Mouse (Mus musculus): ENCODE measurements around the gene Trappc12. TPM values are rescaled to one million over a fixed set of nuclear protein-coding genes. Genes with fewer than 3 reads are reported as not detected.
A peak's percentile ranks its signal among the peaks of the same experiment; 100 is the strongest.
"Not testable (repeated sequence)": the region's sequence is repeated elsewhere in the genome, so short reads cannot be mapped to it uniquely, and the experiment has no call there.

The Trappc12 gene
- polyA plus RNA-seq, 1 experiment from 2014 or later, result 32.5 TPM

DNA sequence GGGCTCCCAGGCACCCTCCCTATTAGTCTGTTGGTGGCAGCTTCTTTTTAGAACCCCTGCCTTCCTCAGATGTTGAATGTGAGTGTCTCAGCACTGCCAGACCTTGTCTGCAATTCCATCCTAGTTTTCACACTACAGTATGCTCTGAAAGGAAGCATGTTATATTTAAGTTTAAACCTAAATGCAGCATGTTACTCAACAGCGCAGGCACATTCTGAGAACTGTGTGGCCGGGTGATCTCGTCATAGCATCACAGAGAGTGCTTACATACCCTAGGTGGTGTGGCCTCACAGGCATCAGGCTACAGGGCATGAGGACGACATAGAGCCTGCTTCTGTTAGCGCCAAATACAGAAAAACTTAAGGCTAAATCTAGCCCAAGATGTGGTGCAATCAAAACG, 25.4 kb upstream of the Trappc12 start:
- 90% methylated on average over 6 of the region's 6 CpGs for WGBS
- ATAC-seq (ENCODE audit: insufficient read depth, low FRiP score, low read depth), result no peak
- Histone ChIP-seq H3K9ac (no peak overlapping the region), H3K9me3 (no peaks in the 10 kb centered on the region), H3K4me3 (replicated peaks) (no peak overlapping the region), H3K36me3 (no peaks in the 10 kb centered on the region), H3K4me1 (no peaks in the 10 kb centered on the region), H3K27me3 (replicated peaks) (no peaks in the 10 kb centered on the region), H3K27ac (no peak overlapping the region), H3K4me2 (no peak overlapping the region)

DNA sequence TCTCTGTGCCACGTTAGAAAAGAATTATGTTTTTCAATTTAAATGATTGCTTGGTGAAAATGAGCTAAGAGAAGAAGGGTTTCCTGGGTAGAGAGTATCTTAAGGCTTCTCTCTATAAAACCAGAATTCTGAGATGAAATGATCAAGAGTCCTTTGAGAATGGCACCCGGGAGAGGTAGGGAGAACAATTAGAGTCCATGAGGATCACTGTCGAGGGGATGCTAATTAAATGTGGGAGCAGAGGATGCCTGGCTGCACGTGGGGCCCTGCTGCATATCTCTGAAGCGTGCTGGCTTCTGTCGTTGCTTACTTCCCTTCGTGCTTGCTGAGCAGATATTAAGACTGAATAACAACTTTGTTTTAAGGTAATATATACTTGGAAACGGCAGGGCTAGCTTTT, 24.8 kb upstream of the Trappc12 start:
- no peak overlapping the region for H3K27ac ChIP-seq
- no peaks in the 10 kb centered on the region for H3K36me3 ChIP-seq
- no peak overlapping the region for H3K4me2 ChIP-seq
- H3K4me3 ChIP-seq (replicated peaks), result no peak overlapping the region
- no peaks in the 10 kb centered on the region for H3K4me1 ChIP-seq
- no peaks in the 10 kb centered on the region for H3K27me3 ChIP-seq (replicated peaks)
- 57% methylated on average over 8 of the region's 8 CpGs for WGBS
- ATAC-seq (ENCODE audit: insufficient read depth, low FRiP score, low read depth), result no peak
- no peak overlapping the region for H3K9ac ChIP-seq
- H3K9me3 ChIP-seq, result no peaks in the 10 kb centered on the region

DNA sequence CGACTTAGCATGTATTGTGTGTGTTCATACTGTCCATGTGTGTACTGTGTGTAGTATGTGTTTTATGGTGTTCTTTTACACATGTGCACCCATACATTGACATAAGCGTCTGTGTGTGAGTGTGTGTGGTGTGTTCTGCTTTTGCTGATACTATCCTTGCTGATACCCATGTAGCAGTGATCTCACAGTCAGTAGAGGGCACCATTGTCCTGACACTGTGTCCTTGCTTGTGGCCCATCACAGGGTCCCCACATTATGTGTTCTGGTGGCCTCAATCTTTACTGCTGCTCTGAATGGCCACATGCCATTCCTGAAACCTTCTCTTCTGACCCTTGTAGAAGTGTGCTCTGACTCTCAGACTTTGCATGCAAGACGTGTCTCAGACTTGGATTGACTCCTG, 23.5 kb upstream of the Trappc12 start:
- Histone ChIP-seq H3K27me3 (replicated peaks) (no peaks in the 10 kb centered on the region), H3K4me3 (replicated peaks) (no peak overlapping the region), H3K36me3 (no peaks in the 10 kb centered on the region), H3K27ac (no peak overlapping the region), H3K9ac (no peak overlapping the region), H3K4me1 (no peaks in the 10 kb centered on the region), H3K9me3 (no peaks in the 10 kb centered on the region), H3K4me2 (no peak overlapping the region)
- WGBS, result 78% methylated on average over 3 of the region's 3 CpGs
- ATAC-seq (ENCODE audit: insufficient read depth, low FRiP score, low read depth), result no peak

DNA sequence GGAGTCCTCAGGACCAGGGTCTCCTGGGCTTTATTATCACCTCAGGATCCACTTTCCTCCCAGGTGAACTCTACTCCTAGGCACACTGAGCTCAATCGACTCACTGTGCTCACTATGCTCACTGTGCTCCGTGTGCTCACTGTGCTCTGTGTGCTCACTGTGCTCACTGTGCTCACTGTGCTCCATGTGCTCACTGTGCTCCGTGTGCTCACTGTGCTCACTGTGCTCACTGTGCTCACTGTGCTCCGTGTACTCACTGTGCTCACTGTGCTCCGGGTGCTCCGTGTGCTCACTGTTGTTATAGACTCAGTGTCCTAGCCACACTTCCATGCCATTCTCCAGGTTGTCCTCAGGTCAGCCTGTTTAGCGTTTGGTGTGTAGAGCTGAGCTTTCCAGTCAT, 19.7 kb upstream of the Trappc12 start:
- H3K27ac ChIP-seq, result no peak overlapping the region
- 92% methylated on average over 7 of the region's 7 CpGs for WGBS
- H3K36me3 ChIP-seq, result no peaks in the 10 kb centered on the region
- H3K4me1 ChIP-seq, result no peaks in the 10 kb centered on the region
- H3K9ac ChIP-seq, result no peak overlapping the region
- no peaks in the 10 kb centered on the region for H3K27me3 ChIP-seq (replicated peaks)
- no peak overlapping the region for H3K4me3 ChIP-seq (replicated peaks)
- H3K4me2 ChIP-seq, result no peak overlapping the region
- no peak for ATAC-seq (ENCODE audit: insufficient read depth, low FRiP score, low read depth)
- no peaks in the 10 kb centered on the region for H3K9me3 ChIP-seq

DNA sequence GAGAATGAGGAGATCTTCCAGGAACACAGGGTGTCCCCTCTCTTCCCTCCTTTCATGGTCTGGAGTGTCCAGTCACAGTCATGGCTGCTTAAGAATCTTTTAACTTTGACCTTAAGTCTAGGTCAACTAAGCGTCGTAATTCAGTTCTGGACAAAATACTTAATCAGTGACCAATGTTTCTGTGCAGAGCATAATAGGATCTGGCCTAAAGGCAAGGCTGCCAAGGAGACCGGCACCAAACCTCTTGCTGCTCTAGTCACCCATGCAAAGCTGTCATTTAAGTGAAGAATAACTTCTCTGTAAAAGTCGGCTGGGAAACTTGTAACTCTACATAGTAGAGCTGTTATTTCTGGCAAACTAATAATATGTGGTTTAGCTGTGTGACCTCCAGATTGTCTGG, 5.7 kb upstream of the Trappc12 start:
- peaks cover 5% of the 10 kb centered on the region; the same call in 1 of the 2 replicates for H3K4me1 ChIP-seq
- H3K9me3 ChIP-seq, result no peaks in the 10 kb centered on the region
- H3K4me3 ChIP-seq (replicated peaks), result no peak overlapping the region
- no peak overlapping the region for H3K9ac ChIP-seq
- no peaks in the 10 kb centered on the region for H3K27me3 ChIP-seq (replicated peaks)
- no peaks in the 10 kb centered on the region for H3K36me3 ChIP-seq
- H3K4me2 ChIP-seq, result no peak overlapping the region
- no peak overlapping the region for H3K27ac ChIP-seq
- WGBS, result 81% methylated on average over 4 of the region's 4 CpGs
- no peak for ATAC-seq (ENCODE audit: insufficient read depth, low FRiP score, low read depth)

DNA sequence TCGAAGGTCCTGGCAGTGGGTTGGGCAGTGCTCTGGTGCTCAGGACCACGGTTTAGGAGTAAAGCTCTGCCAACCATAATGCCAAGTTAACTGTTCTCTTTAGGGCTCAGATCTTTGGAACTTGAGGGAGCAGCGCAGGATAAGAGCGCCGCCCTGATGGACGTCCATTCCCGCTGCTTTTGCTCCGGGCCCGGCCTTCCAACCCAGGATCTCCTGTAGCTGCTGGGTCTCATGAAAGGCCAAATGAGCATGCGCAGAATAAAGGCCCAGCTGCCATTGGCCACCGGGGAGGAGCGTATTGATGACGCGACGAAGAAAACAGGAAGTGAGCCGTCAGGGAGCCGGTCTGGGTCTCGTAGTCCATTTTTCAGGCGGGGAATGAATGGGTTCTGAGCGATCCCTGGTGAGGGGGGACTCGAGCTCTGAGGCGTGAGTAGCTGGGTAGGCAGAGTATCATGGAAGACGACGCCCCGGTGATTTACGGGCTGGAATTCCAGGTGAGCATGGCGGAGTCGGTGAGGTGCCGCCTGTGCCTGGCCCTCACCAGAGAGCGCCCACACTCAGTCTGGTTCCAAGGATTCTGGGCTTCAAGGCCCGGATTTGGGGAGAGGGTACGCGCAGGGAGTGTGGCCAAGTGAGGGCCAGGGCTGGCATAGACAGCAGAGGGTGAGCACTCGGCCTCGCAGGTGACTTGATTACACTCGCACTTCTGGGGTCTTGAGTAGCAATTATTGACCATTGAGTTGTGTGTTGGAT, 1.4 kb upstream of the Trappc12 start, which contains the start of gene Eipr1:
TSS of gene Eipr1 (plus strand) at position 296 of the 756 bp plus-strand sequence.
- H3K27ac ChIP-seq, result peak within 1 kb of the TSS; percentile 57
- H3K4me1 ChIP-seq, result peaks cover 11% of the 10 kb centered on the region; the same call in 1 of the 2 replicates
- no peaks in the 10 kb centered on the region for H3K9me3 ChIP-seq
- 4% methylated on average over 36 of the region's 36 CpGs for WGBS
- peak within 1 kb of the TSS; percentile 37; the same call in 1 of the 2 replicates for H3K9ac ChIP-seq
- peak within 1 kb of the TSS; percentile 83 for H3K4me2 ChIP-seq
- H3K27me3 ChIP-seq (replicated peaks), result no peaks in the 10 kb centered on the region
- H3K36me3 ChIP-seq, result peaks cover 3% of the 10 kb centered on the region; the same call in 1 of the 2 replicates
- peak within 1 kb of the TSS; percentile 79 for H3K4me3 ChIP-seq (replicated peaks)
- ATAC-seq (ENCODE audit: insufficient read depth, low FRiP score, low read depth), result peak; percentile 86

DNA sequence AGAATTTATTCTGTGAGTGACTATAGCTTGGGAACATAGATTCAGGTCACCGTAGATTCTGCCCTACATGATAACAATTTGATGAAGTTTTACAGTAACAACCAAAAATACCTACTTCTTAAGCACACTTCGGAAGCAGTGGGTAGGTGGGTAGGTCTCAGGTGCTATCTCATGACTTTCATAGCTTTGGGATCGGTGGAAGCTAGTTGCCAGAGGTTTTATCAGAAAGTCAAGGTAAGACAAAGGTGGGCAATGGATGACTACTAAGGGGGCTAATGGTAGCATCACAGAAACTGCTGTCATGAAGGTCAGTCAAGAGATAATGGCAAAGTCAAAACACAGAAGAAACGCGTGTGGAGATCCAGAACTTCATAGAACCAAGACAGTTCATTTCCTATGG, 604 bp upstream of the Trappc12 start:
- peak overlapping the region; percentile 79; the same call in 1 of the 2 replicates for H3K4me3 ChIP-seq (replicated peaks)
- peak overlapping the region; percentile 83 for H3K4me2 ChIP-seq
- H3K9me3 ChIP-seq, result no peaks in the 10 kb centered on the region
- H3K36me3 ChIP-seq, result peaks cover 11% of the 10 kb centered on the region; the same call in 1 of the 2 replicates
- ATAC-seq (ENCODE audit: insufficient read depth, low FRiP score, low read depth), result no peak
- H3K27ac ChIP-seq, result peak overlapping the region; percentile 57; the same call in 1 of the 2 replicates
- no peak overlapping the region for H3K9ac ChIP-seq
- H3K4me1 ChIP-seq, result peaks cover 11% of the 10 kb centered on the region; the same call in 1 of the 2 replicates
- WGBS, result 91% methylated on average over 5 of the region's 5 CpGs
- H3K27me3 ChIP-seq (replicated peaks), result no peaks in the 10 kb centered on the region

DNA sequence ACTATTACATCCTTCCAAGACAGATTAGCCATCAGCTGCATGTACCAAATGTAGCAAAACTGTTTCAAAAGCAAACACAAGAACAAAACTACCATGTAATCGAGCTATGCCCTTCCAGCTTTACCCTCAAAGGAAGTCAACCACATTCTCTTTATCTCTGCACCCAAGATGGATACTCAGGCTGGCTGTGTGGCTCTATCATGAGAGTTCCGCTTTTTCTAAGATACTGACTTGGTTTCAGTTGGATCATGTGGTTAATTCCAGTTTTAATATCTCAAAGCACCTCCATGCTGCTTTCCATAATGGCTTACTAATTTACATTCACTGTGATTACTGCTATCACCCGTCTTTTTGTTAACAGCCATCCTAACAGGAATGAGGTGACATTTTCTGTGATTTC, 6.9 kb downstream of the Trappc12 start:
- Histone ChIP-seq H3K4me2 (no peak overlapping the region), H3K36me3 (peaks cover 14% of the 10 kb centered on the region; the same call in 1 of the 2 replicates), H3K4me3 (replicated peaks) (no peak overlapping the region), H3K27me3 (replicated peaks) (no peaks in the 10 kb centered on the region), H3K27ac (no peak overlapping the region), H3K9ac (no peak overlapping the region), H3K4me1 (no peaks in the 10 kb centered on the region), H3K9me3 (no peaks in the 10 kb centered on the region)
- 80% methylated on average over 3 of the region's 3 CpGs for WGBS
- no peak for ATAC-seq (ENCODE audit: insufficient read depth, low FRiP score, low read depth)

DNA sequence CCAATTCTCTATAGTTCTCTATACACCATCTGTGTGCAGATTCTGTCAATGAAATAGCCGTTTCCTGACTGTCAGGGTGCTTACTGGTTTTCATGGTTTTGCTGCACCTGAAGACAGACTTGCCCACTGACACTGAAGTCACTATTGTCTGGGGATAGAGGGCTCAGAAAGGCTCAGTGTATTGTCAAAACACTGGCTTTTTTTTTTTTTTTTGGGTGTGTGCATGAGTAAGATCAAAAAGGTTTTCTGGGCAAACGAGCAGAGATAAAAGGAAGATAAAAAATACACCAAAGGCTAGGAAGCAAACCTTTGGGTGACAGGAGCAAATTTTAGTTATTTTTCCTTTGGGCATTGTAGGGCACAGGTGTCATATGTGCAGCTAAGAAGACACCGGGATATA, 15.0 kb downstream of the Trappc12 start:
- Histone ChIP-seq H3K27me3 (replicated peaks) (no peaks in the 10 kb centered on the region), H3K9me3 (no peaks in the 10 kb centered on the region), H3K4me1 (no peaks in the 10 kb centered on the region), H3K9ac (no peak overlapping the region), H3K4me3 (replicated peaks) (no peak overlapping the region), H3K36me3 (peaks cover 17% of the 10 kb centered on the region), H3K27ac (no peak overlapping the region), H3K4me2 (no peak overlapping the region)
- 92% methylated on average over 3 of the region's 3 CpGs for WGBS
- ATAC-seq (ENCODE audit: insufficient read depth, low FRiP score, low read depth), result no peak

DNA sequence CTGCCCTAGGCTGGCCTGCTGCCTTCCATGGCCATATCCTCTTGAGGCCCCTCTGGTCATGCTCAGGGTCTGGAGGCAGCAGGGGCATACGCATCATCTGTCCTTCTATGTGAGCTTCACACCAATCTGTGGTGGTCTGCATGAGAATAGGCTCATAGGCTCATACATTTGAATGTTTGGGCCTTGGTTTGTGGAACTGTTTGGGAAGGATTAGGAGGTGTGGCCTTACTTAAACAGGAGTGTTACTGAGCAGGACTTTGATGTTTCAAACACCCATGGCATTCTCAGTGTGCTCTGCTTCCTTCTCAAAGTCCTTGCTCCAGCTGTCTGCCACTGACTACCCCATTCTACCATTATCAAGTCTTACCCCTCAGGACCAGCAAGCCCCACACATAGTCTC, 16.0 kb downstream of the Trappc12 start:
- Histone ChIP-seq H3K4me2 (no peak overlapping the region), H3K36me3 (peaks cover 17% of the 10 kb centered on the region), H3K9me3 (no peaks in the 10 kb centered on the region), H3K27me3 (replicated peaks) (no peaks in the 10 kb centered on the region), H3K9ac (no peak overlapping the region), H3K27ac (no peak overlapping the region), H3K4me1 (no peaks in the 10 kb centered on the region), H3K4me3 (replicated peaks) (no peak overlapping the region)
- no peak for ATAC-seq (ENCODE audit: insufficient read depth, low FRiP score, low read depth)
- 96% methylated on average over 1 of the region's 1 CpGs for WGBS

DNA sequence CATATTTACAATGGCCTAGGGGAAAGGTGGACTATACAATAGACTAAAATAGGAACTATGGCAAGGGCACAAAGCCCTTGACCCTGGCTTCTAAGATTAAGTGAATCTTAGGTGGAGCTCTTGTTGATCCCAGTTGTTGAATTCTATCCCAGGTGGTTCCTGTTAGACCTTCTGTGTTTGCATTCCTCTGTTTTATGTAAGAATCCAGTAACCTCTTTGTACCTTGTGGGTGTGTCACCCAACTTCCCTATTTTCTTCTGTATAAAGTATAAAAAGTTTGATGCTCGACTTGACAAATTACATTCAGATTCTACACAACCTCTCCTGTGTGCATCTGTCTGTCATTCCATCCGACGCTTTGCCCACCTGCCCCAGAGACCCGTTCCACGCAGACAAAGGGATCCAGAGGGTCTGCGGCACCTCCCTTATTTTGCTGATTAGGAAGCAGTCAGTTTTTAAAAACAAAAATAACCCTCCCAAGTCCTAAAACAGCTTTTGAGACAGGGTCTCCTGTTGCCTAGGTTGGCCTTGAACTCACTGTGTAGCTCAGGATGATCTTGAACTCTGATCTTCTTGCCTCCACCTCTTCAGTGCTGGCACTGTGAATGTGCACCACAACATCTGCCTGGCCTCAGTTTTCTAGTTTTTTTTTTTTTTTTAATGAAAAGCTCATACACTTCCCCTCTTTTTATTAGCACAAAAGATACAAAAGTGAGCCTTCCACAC, 16.6 kb downstream of the Trappc12 start:
- ATAC-seq (ENCODE audit: insufficient read depth, low FRiP score, low read depth); H3K27ac ChIP-seq; H3K9me3 ChIP-seq; H3K4me2 ChIP-seq; H3K9ac ChIP-seq; H3K4me3 ChIP-seq (replicated peaks); H3K4me1 ChIP-seq; H3K27me3 ChIP-seq (replicated peaks): not testable (repeated sequence)
- 93% methylated on average over 6 of the region's 6 CpGs for WGBS
- H3K36me3 ChIP-seq, result peaks cover 17% of the 10 kb centered on the region

DNA sequence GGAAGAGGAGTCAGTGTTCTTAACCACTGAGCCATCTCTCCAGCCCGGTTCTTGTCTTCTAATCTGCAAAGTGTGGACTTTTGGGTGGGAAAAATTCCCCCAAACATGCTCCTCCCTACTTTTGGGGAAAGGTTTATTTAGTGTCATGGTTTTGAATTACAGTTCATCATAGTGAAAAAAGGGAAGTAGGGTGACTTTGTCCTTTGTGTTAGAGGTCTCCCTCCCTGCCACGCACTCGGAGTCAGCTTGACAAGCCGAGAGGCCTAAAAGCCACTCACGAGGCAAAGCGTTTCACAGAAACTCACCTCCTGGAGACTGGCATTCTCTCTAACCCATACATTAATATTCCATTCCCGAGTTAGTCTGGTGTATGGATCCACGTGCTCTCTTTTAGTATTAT, 17.6 kb downstream of the Trappc12 start:
- no peak overlapping the region for H3K9ac ChIP-seq
- ATAC-seq (ENCODE audit: insufficient read depth, low FRiP score, low read depth), result no peak
- H3K9me3 ChIP-seq, result no peaks in the 10 kb centered on the region
- WGBS, result 88% methylated on average over 8 of the region's 8 CpGs
- no peak overlapping the region for H3K4me3 ChIP-seq (replicated peaks)
- no peaks in the 10 kb centered on the region for H3K27me3 ChIP-seq (replicated peaks)
- H3K27ac ChIP-seq, result no peak overlapping the region
- H3K4me1 ChIP-seq, result no peaks in the 10 kb centered on the region
- peaks cover 17% of the 10 kb centered on the region for H3K36me3 ChIP-seq
- H3K4me2 ChIP-seq, result no peak overlapping the region

Data from stomach, embryonic 15.5 days (tissue).